Mouse (Mus musculus): ENCODE data around the gene Rftn1. TPM values are rescaled to one million over a fixed set of nuclear protein-coding genes. Genes with fewer than 3 reads are reported as not detected.

The Rftn1 gene
- total RNA-seq, 2 experiments from 2014 or later, result 0.19 to 4.3 TPM

DNA sequence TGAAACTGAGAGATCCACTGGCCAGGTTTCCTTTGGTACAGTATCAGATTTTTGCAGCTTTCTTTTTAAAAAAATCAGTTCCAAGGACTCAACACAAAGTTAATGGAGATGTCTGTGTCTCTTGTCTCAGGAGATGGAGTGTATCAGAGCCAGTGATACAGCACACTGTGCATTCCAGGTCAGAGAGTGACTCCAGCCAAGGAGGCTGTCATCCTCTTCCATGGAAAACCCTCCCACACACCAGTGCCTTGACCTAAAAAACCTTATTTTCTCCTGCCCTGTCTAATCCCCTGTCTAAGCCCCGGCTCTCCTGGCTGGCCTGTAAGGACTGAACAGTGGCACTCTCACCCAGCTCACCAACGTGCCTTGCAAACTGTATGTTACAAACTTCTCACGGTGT is 86.3 kb downstream of the Rftn1 start:
- ATAC-seq (replicated peaks; ENCODE audit: low FRiP score, poor library complexity, severe bottlenecking), result no peak

DNA sequence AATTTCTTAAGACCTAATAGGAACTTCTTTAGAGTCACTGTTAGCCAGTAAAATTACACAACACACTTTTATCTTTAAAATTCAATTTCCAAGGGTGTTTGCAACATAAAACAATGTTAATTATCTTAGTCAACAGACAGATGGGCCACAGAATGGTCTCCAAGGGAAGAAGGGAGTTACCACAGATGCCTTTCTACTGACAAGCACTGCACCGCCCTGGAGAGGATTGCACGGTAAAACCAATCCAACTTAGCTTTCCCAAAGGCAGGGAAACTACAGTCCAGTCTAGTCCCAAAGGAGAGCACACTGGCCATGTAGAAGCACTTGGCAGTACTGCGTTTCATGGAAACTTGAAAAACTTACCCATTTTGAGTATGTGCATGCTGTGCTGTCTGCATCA is 89.1 kb downstream of the Rftn1 start:
- no peak for ATAC-seq (replicated peaks; ENCODE audit: low FRiP score, poor library complexity, severe bottlenecking)

- ATAC-seq (replicated peaks; ENCODE audit: low FRiP score, poor library complexity, severe bottlenecking), result no peak
Observed at GRCm38 (mm10) chr17:50100070-50100469, 90.4 kb downstream of the Rftn1 start.

GRCm38 (mm10) chr17:50099378-50099777 is 91.1 kb downstream of the Rftn1 start:
- no peak for ATAC-seq (replicated peaks; ENCODE audit: low FRiP score, poor library complexity, severe bottlenecking)

- ATAC-seq (replicated peaks; ENCODE audit: low FRiP score, poor library complexity, severe bottlenecking), result no peak
Observed at GRCm38 (mm10) chr17:50098297-50098696, 92.2 kb downstream of the Rftn1 start.

DNA sequence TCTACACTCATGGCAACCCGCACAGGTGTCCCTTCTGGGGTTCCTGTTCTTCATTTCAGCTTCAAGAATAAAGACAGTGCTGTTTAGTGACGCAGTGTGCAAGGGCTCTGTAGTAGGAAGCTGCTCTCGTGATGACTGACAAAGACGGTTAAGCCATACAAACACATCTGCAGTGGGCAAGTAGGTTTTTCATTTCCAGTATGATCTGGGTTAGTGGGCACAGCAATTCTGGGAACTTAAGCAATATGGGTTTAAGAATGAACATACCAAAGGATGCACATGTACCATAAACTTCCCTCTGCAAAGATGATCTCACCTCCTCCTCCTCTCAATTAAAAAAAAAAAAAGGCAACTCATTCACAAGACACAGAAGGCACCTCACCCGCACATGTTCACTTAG is 92.6 kb downstream of the Rftn1 start:
- no peak for ATAC-seq (replicated peaks; ENCODE audit: low FRiP score, poor library complexity, severe bottlenecking)

- no peak for ATAC-seq (replicated peaks; ENCODE audit: low FRiP score, poor library complexity, severe bottlenecking)
Observed at GRCm38 (mm10) chr17:50096305-50096704, 94.2 kb downstream of the Rftn1 start.

DNA sequence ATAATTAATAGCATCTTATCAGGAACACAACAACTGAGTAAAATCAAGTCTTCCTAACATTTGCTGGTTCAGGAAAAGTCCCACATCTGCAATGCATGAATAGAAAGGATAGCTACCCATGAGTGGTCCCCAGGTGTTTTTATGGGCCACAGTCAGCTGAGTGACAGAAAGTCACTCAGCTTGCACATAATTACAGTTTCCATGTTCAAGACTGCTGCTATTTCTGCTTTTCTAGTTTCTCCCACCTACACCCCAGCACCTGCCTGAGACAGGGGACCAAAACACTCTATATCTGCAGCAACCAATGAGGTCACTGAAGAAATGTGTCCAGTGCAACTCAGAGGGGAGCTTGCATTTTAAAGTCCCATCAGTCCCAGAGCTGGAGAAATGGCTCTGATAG is 95.9 kb downstream of the Rftn1 start:
- no peak for ATAC-seq (replicated peaks; ENCODE audit: low FRiP score, poor library complexity, severe bottlenecking)

DNA sequence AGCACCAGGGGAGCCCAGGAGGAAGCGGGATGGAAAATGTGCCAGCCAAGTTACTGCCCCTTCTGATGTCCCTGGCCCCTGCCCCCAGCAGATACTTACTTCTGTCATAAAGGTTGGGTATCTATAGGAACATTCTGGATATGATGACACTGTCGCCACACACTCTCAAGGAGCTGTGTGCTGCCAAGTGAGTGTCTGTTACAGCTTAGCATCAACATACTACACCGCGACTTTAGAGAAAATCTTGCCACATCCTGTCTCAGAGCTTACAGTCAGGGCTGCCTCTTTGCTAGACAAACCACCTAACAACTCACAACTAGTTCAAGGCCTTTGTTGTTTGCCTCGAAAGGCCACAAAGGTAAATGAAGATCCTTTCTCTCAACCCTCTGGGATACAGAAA is 96.4 kb downstream of the Rftn1 start:
- no peak for ATAC-seq (replicated peaks; ENCODE audit: low FRiP score, poor library complexity, severe bottlenecking)

DNA sequence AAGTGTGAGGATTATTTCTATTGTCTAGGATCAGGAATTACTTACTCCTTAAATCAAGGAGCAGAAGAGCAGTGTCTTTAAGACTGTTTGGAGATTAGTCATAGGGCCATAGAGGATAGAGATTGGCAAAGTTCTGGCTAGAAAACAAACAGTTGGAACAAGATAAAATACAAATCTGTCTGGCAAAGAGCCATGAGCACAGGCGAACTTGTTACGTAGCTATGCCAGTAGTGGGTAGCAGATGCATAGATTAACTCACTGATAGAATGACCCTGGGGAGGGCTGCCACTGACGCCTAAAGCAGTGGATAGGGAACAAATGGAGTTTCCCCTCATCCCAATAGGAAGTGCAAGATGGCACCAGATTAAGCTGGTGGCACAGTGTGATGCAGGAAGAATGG is 97.1 kb downstream of the Rftn1 start:
- ATAC-seq (replicated peaks; ENCODE audit: low FRiP score, poor library complexity, severe bottlenecking), result no peak

DNA sequence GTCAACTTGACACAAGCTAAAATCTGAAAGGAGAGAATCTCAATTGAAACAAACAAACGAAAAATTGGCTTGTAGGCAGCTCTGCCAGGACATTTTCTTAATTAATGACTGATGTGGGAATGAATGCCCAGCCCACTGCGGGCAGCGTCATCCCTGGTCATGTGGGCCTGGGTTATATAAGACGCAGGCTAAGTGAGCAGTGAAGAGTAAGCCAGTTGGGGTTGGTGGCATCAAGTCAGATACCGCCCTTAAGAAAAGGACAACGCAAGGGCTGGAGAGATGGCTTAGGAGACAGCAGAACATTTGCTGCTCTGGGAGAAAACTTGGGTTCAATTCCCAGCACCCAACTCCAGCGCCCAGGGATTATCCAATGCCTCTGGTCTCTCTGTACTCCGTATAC is 97.6 kb downstream of the Rftn1 start:
- no peak for ATAC-seq (replicated peaks; ENCODE audit: low FRiP score, poor library complexity, severe bottlenecking)

GRCm38 (mm10) chr17:50091829-50092228 is 98.6 kb downstream of the Rftn1 start:
- no peak for ATAC-seq (replicated peaks; ENCODE audit: low FRiP score, poor library complexity, severe bottlenecking)

- no peak for ATAC-seq (replicated peaks; ENCODE audit: low FRiP score, poor library complexity, severe bottlenecking)
Observed at GRCm38 (mm10) chr17:50089725-50090124, 100.7 kb downstream of the Rftn1 start.

- ATAC-seq (replicated peaks; ENCODE audit: low FRiP score, poor library complexity, severe bottlenecking), result no peak
Observed at GRCm38 (mm10) chr17:50088054-50088453, 102.4 kb downstream of the Rftn1 start.

- no peak for ATAC-seq (replicated peaks; ENCODE audit: low FRiP score, poor library complexity, severe bottlenecking)
Observed at GRCm38 (mm10) chr17:50086887-50087286, 103.6 kb downstream of the Rftn1 start.

- no peak for ATAC-seq (replicated peaks; ENCODE audit: low FRiP score, poor library complexity, severe bottlenecking)
Observed at GRCm38 (mm10) chr17:50084721-50085120, 105.8 kb downstream of the Rftn1 start.

GRCm38 (mm10) chr17:50083937-50084336 is 106.5 kb downstream of the Rftn1 start:
- ATAC-seq (replicated peaks; ENCODE audit: low FRiP score, poor library complexity, severe bottlenecking), result no peak

DNA sequence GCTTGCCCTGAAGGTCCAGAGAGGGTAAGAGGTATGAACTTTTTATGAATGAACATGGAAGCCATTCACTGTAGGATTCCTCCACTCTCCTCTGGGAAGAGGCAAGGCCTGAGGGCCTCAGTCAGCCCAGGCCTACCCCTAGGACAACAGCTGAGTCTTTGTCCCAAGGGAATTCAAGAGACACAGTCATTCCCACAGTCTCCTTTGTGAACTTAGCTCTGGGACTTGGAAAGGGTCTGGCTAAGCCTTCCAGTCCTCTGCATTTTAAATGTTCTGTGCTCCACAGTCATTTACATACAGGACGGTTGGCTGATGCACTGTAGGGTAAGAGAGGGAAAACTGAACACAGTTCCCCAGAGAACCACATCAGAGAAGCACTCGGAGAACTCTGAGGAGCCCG is 107.5 kb downstream of the Rftn1 start:
- ATAC-seq (replicated peaks; ENCODE audit: low FRiP score, poor library complexity, severe bottlenecking), result no peak

DNA sequence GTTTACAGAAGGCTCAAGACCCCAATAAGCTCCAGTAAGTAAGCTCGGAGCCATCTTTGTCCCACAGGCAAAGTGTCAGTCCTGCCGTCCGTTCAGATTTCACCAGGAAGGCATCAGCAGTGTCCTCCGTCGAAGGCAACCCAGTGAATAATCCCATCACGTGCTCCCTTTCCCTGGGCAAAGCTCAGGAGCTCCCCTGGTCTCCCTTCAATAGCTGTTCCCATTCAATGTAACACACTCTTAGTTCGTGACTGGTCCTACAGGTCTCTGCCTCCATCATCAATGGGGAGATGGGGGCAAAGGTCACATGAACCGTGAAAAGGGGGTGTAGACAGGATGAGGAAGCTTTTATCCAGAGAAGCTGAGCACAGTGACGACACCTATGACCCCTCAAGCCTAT is 108.8 kb downstream of the Rftn1 start:
- ATAC-seq (replicated peaks; ENCODE audit: low FRiP score, poor library complexity, severe bottlenecking), result no peak

DNA sequence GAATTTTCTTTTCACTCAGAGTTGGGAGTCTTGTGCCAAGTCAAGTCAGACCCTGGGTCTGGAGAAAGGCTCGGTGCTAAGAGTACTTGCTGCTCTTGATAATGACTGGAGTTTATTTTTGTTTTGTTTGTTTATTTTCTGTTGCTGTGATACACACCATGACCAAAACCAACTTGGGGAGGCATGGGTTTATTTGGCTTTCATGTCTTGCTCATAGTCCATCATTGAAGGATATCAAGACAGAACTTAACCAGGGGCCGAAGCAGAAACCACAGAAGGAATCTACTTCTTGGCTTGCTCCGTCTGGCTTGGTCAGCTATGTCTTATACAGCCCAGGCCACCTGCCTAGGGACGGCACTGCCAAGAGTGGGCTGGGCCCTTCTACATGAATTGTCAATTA is 109.5 kb downstream of the Rftn1 start:
- no peak for ATAC-seq (replicated peaks; ENCODE audit: low FRiP score, poor library complexity, severe bottlenecking)

DNA sequence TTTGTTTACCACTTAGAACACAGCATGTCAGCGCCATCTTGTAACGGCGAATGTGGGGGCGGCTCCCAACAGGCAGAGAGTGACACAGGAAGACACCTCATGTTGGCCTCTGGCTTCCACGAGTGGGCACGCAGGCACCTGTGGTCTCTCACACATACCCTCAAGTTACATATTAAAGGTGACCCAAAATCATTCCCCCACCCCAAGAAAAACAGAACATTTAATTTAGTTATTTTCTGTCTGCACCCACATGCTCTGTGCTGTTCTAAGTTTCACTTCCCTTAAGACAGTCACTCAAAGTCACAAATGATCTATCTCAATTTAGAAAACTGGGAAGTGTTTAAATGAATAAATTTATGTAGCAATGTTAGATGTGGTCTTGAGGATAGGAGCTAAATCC is 111.7 kb downstream of the Rftn1 start:
- no peak for ATAC-seq (replicated peaks; ENCODE audit: low FRiP score, poor library complexity, severe bottlenecking)

GRCm38 (mm10) chr17:50072982-50073965 is 117.2 kb downstream of the Rftn1 start:
- no peak for ATAC-seq (replicated peaks; ENCODE audit: low FRiP score, poor library complexity, severe bottlenecking)
